Mouse (Mus musculus): ENCODE results near the gene Fosl1.

- TF ChIP-seq GATA1 (IDR thresholded peaks at IDR 0.05; ENCODE audit: borderline replicate concordance, low read length): no peak
- no peak for TF ChIP-seq FLI1 (IDR thresholded peaks at IDR 0.05; ENCODE audit: low read length)
Measured at GRCm38 (mm10) chr19:5448354-5449150, 1.2 kb downstream of the Fosl1 start.
